Mouse (Mus musculus): ENCODE results near the gene Stab2. TPM values are rescaled to one million over a fixed set of nuclear protein-coding genes. Genes with fewer than 3 reads are reported as not detected.

Gene Stab2
- polyA plus RNA-seq, 1 experiment from 2014 or later, result not detected

DNA sequence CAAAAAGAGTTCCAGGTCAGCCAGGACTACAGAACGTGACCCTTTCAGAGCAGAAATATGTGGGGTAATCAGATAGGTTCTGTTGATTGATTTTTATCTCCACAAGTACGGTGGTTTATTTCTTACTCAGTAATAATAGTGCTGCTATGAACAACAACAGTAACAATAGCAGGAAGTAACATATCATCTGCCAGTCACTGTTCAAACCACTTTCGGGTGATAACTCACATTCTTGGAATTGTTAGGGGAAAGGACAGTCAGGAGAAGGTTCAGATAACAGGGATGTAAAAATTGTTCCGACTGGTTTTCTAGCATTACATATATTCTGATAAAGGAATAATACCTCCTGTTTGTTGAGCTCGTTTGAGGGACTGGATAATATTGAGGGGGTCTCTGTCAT is 7.6 kb upstream of the Stab2 start:
- H3K4me3 ChIP-seq (ENCODE audit: low read depth, low read length), result no peak overlapping the region
- WGBS, result 81% methylated on average over 5 of the region's 5 CpGs
- H3K4me1 ChIP-seq (replicated peaks; ENCODE audit: control insufficient read depth, insufficient read depth, low read length), result peaks cover 8% of the 10 kb centered on the region; the same call in 1 of the 2 replicates
- no peaks in the 10 kb centered on the region for H3K27me3 ChIP-seq (ENCODE audit: control insufficient read depth, insufficient read depth, low read length)
- no peak overlapping the region for H3K27ac ChIP-seq (ENCODE audit: low read depth, low read length)
- H3K4me2 ChIP-seq (ENCODE audit: low read depth, low read length, severe bottlenecking), result no peak overlapping the region
- DNase-seq (ENCODE audit: low spot score) (no peak), ATAC-seq (replicated peaks; ENCODE audit: low FRiP score) (no peak)
- no peaks in the 10 kb centered on the region for H3K9me3 ChIP-seq (ENCODE audit: control insufficient read depth, low read length)
- H3K9ac ChIP-seq (ENCODE audit: low read length), result no peak overlapping the region
- H3K36me3 ChIP-seq (ENCODE audit: control insufficient read depth, insufficient read depth, low read length), result no peaks in the 10 kb centered on the region

DNA sequence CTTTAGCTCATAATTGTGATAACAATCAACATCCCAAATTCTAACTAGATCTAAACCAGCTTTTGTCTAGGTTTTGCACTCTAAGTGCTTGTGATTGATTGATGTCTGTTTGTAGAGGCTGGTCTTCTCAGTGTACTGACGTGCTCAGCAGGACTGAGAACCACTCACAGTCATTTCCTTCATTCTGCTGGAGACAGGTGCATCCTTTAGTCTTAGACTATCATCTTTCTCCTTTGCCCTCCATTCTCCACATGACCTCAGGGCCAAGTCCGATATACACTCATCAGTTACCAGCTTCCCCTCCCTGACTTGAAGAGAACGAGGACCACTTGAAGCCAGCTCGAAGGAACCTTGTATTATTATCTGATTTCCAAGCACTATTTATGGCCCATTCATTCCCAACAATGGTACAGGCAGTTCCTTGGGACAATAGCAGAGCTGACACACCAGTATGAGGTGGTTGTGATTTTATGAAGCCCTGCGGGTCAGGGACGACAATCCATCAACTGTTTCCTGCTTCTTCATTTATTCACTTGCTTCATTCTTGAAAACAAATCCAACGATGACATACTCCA is 6.7 kb upstream of the Stab2 start:
- Histone ChIP-seq H3K9me3 (ENCODE audit: control insufficient read depth, low read length) (no peaks in the 10 kb centered on the region), H3K36me3 (ENCODE audit: control insufficient read depth, insufficient read depth, low read length) (no peaks in the 10 kb centered on the region), H3K9ac (ENCODE audit: low read length) (no peak overlapping the region), H3K4me3 (ENCODE audit: low read depth, low read length) (no peak overlapping the region), H3K27ac (ENCODE audit: low read depth, low read length) (no peak overlapping the region), H3K4me1 (replicated peaks; ENCODE audit: control insufficient read depth, insufficient read depth, low read length) (peaks cover 8% of the 10 kb centered on the region; the same call in 1 of the 2 replicates), H3K27me3 (ENCODE audit: control insufficient read depth, insufficient read depth, low read length) (no peaks in the 10 kb centered on the region), H3K4me2 (ENCODE audit: low read depth, low read length, severe bottlenecking) (no peak overlapping the region)
- no peak for ATAC-seq (replicated peaks; ENCODE audit: low FRiP score)
- DNase-seq (ENCODE audit: low spot score), result no peak
- 81% methylated on average over 7 of the region's 7 CpGs for WGBS

DNA sequence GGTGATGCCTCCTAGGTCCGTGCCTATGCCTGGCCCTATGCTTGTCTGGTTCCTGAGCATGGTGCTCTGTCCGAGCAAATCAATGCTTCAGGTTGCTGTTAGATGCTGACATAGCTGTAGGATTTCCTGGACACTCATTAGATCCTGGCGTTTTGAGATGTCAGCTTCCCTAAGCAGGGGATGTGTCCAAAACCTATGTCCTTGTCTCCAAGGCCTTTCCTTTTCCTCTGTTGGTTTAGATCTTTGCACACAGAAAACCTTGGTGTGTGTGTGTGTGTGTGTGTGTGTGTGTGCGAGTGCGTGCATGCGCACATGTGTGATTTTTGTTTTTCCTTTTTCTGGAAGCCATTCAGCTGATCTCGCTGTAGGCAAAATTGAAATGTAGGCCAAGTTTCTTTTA is 4.3 kb upstream of the Stab2 start:
- WGBS, result 94% methylated on average over 7 of the region's 7 CpGs
- H3K4me3 ChIP-seq (ENCODE audit: low read depth, low read length), result no peak overlapping the region
- ATAC-seq (replicated peaks; ENCODE audit: low FRiP score), result no peak

GRCm38 (mm10) chr10:87008215-87008499 is 332 bp upstream of the Stab2 start:
- H3K9me3 ChIP-seq (ENCODE audit: control insufficient read depth, low read length), result no peaks in the 10 kb centered on the region
- 84% methylated on average over 3 of the region's 3 CpGs for WGBS
- H3K4me1 ChIP-seq (replicated peaks; ENCODE audit: control insufficient read depth, insufficient read depth, low read length), result no peaks in the 10 kb centered on the region

More for the DNA sequence above, 4.3 kb upstream of the Stab2 start:
- H3K27ac ChIP-seq (ENCODE audit: low read depth, low read length), result no peak overlapping the region
- no peak for DNase-seq (ENCODE audit: low spot score)
- H3K36me3 ChIP-seq (ENCODE audit: control insufficient read depth, insufficient read depth, low read length), result no peaks in the 10 kb centered on the region
- no peak overlapping the region for H3K4me2 ChIP-seq (ENCODE audit: low read depth, low read length, severe bottlenecking)
- no peaks in the 10 kb centered on the region for H3K9me3 ChIP-seq (ENCODE audit: control insufficient read depth, low read length)
- H3K27me3 ChIP-seq (ENCODE audit: control insufficient read depth, insufficient read depth, low read length), result no peaks in the 10 kb centered on the region
- H3K4me1 ChIP-seq (replicated peaks; ENCODE audit: control insufficient read depth, insufficient read depth, low read length), result peaks cover 8% of the 10 kb centered on the region; the same call in 1 of the 2 replicates
- H3K9ac ChIP-seq (ENCODE audit: low read length), result no peak overlapping the region

GRCm38 (mm10) chr10:86992238-86992976 is 15.4 kb downstream of the Stab2 start:
- no peak overlapping the region for H3K9ac ChIP-seq (ENCODE audit: low read length)
- no peaks in the 10 kb centered on the region for H3K27me3 ChIP-seq (ENCODE audit: control insufficient read depth, insufficient read depth, low read length)
- ATAC-seq (replicated peaks; ENCODE audit: low FRiP score) (no peak), DNase-seq (ENCODE audit: low spot score) (no peak)
- H3K9me3 ChIP-seq (ENCODE audit: control insufficient read depth, low read length), result no peaks in the 10 kb centered on the region
- H3K36me3 ChIP-seq (ENCODE audit: control insufficient read depth, insufficient read depth, low read length), result no peaks in the 10 kb centered on the region
- 89% methylated on average over 14 of the region's 14 CpGs for WGBS
- H3K27ac ChIP-seq (ENCODE audit: low read depth, low read length), result no peak overlapping the region
- no peak overlapping the region for H3K4me2 ChIP-seq (ENCODE audit: low read depth, low read length, severe bottlenecking)
- no peaks in the 10 kb centered on the region for H3K4me1 ChIP-seq (replicated peaks; ENCODE audit: control insufficient read depth, insufficient read depth, low read length)
- H3K4me3 ChIP-seq (ENCODE audit: low read depth, low read length), result no peak overlapping the region

More at GRCm38 (mm10) chr10:87008215-87008499, 332 bp upstream of the Stab2 start:
- Histone ChIP-seq H3K4me3 (ENCODE audit: low read depth, low read length) (no peak overlapping the region), H3K9ac (ENCODE audit: low read length) (no peak overlapping the region), H3K4me2 (ENCODE audit: low read depth, low read length, severe bottlenecking) (no peak overlapping the region), H3K36me3 (ENCODE audit: control insufficient read depth, insufficient read depth, low read length) (no peaks in the 10 kb centered on the region), H3K27ac (ENCODE audit: low read depth, low read length) (no peak overlapping the region), H3K27me3 (ENCODE audit: control insufficient read depth, insufficient read depth, low read length) (no peaks in the 10 kb centered on the region)
- no peak for DNase-seq (ENCODE audit: low spot score)
- ATAC-seq (replicated peaks; ENCODE audit: low FRiP score), result no peak

DNA sequence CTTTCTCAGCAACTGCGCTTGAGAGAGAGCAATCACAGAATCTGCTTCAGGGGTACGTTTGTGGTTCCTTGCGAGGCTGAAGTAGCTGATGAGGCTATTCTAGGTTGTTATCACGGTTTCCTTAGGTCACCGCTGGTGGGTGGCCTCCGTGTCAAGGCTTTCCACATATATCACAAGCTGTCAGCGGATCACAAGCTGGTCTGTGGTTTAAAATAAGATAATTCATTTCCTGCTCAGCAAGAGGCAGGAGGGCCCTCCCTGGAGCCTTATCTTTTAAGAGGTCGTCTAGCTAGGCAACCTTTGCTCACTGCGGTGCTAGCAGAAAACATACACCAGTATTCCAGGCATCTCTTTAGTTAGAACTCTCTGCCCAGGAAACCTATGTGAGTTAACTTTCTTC is 17.2 kb downstream of the Stab2 start:
- H3K9ac ChIP-seq (ENCODE audit: low read length), result no peak overlapping the region
- DNase-seq (ENCODE audit: low spot score) (no peak), ATAC-seq (replicated peaks; ENCODE audit: low FRiP score) (no peak)
- no peaks in the 10 kb centered on the region for H3K9me3 ChIP-seq (ENCODE audit: control insufficient read depth, low read length)
- no peaks in the 10 kb centered on the region for H3K4me1 ChIP-seq (replicated peaks; ENCODE audit: control insufficient read depth, insufficient read depth, low read length)
- H3K4me2 ChIP-seq (ENCODE audit: low read depth, low read length, severe bottlenecking), result no peak overlapping the region
- no peak overlapping the region for H3K27ac ChIP-seq (ENCODE audit: low read depth, low read length)
- no peaks in the 10 kb centered on the region for H3K36me3 ChIP-seq (ENCODE audit: control insufficient read depth, insufficient read depth, low read length)
- no peaks in the 10 kb centered on the region for H3K27me3 ChIP-seq (ENCODE audit: control insufficient read depth, insufficient read depth, low read length)
- 84% methylated on average over 9 of the region's 9 CpGs for WGBS
- H3K4me3 ChIP-seq (ENCODE audit: low read depth, low read length), result no peak overlapping the region

DNA sequence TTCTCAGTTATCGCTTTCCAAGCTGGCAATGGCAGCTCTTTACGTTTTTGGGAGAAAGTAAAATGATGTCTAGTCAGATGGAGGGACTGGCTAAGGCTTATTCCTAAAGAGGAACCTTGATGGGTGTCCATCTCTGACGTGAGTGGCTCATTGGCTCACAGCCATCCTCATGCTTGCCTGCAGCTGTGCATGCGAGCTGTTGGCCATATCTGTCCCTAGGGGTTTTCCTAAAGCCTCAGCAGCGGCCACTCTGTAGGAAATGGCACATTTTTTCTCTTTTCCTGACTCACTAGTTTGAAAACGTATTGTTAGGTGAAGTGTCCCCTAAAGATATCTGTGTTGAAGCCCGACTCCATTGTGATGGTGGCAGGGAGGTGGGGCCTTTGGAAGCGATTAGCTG is 18.0 kb downstream of the Stab2 start:
- no peaks in the 10 kb centered on the region for H3K4me1 ChIP-seq (replicated peaks; ENCODE audit: control insufficient read depth, insufficient read depth, low read length)
- H3K27ac ChIP-seq (ENCODE audit: low read depth, low read length), result no peak overlapping the region
- H3K9ac ChIP-seq (ENCODE audit: low read length), result no peak overlapping the region
- H3K36me3 ChIP-seq (ENCODE audit: control insufficient read depth, insufficient read depth, low read length), result no peaks in the 10 kb centered on the region
- no peak for DNase-seq (ENCODE audit: low spot score)
- 80% methylated on average over 8 of the region's 8 CpGs for whole genome bisulfite sequencing
- no peak overlapping the region for H3K4me3 ChIP-seq (ENCODE audit: low read depth, low read length)
- H3K9me3 ChIP-seq (ENCODE audit: control insufficient read depth, low read length), result no peaks in the 10 kb centered on the region
- H3K27me3 ChIP-seq (ENCODE audit: control insufficient read depth, insufficient read depth, low read length), result no peaks in the 10 kb centered on the region
- no peak for ATAC-seq (replicated peaks; ENCODE audit: low FRiP score)
- H3K4me2 ChIP-seq (ENCODE audit: low read depth, low read length, severe bottlenecking), result no peak overlapping the region

- Histone ChIP-seq H3K27ac (ENCODE audit: low read depth, low read length) (no peak overlapping the region), H3K9me3 (ENCODE audit: control insufficient read depth, low read length) (no peaks in the 10 kb centered on the region), H3K36me3 (ENCODE audit: control insufficient read depth, insufficient read depth, low read length) (no peaks in the 10 kb centered on the region), H3K27me3 (ENCODE audit: control insufficient read depth, insufficient read depth, low read length) (no peaks in the 10 kb centered on the region), H3K4me3 (ENCODE audit: low read depth, low read length) (no peak overlapping the region), H3K9ac (ENCODE audit: low read length) (no peak overlapping the region), H3K4me1 (replicated peaks; ENCODE audit: control insufficient read depth, insufficient read depth, low read length) (peaks cover 3% of the 10 kb centered on the region; the same call in 1 of the 2 replicates), H3K4me2 (ENCODE audit: low read depth, low read length, severe bottlenecking) (no peak overlapping the region)
- WGBS, result 82% methylated on average over 5 of the region's 5 CpGs
- peak; percentile 60 for DNase-seq (ENCODE audit: low spot score)
- ATAC-seq (replicated peaks; ENCODE audit: low FRiP score), result no peak
Measured at GRCm38 (mm10) chr10:86976001-86976726, 31.7 kb downstream of the Stab2 start.
